Mouse (Mus musculus) liver (tissue): Measurements from ENCODE around the gene Ncor2.

Source experiments
- DNase-seq: peaks from one replicate; pipeline ENCODE4 v3.0.0-alpha.2; 2020; ENCODE audit warnings: mixed read lengths

Ncor2 gene

DNA sequence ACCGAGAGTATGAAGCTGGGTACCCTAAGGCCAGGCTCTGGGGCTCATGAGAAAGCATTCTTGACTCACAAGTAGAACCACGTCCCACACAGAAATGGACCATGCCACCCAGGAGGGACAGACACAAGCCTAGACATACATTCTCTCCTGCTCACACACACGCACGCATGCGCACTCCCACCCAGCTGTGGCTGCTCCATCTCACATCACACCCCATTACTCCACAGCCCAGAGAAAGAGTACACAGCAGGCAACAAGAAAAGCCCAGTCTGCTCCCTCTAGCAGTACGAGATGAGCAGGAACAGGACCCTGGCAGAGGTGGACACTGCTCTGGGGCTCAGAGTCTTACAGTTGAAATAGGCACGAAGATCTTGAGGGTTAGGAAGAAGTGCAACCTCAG is 55.0 kb downstream of the Ncor2 start:
- DNase-seq, result no peak

- no peak for DNase-seq
These were observed 55.8 kb downstream of the Ncor2 start for GRCm38 (mm10) chr5:125123206-125123605.

- no peak for DNase-seq
These were observed 56.5 kb downstream of the Ncor2 start for GRCm38 (mm10) chr5:125122546-125122945.

GRCm38 (mm10) chr5:125122049-125122448 is 57.0 kb downstream of the Ncor2 start:
- no peak for DNase-seq

GRCm38 (mm10) chr5:125120517-125121303 is 58.3 kb downstream of the Ncor2 start:
- no peak for DNase-seq

DNA sequence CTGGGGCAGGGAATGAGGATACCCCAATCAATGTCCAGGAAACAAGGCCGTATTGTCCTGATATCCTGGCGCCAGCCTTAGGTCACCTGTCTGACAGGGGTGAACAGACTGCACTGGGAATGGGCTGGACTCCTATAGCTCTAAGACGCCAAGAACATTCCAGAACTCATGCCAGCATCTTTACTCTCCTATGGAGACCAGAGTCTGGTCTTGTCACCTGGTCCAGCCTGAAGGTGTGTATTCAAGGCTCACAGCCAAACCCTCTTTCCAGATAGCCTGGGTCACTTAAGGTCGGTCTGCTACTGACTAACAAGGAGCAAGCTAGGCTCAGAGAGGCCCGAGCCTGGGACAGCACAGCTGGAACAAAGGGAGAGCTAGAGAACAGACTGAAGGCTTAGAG is 61.8 kb downstream of the Ncor2 start:
- no peak for DNase-seq

DNA sequence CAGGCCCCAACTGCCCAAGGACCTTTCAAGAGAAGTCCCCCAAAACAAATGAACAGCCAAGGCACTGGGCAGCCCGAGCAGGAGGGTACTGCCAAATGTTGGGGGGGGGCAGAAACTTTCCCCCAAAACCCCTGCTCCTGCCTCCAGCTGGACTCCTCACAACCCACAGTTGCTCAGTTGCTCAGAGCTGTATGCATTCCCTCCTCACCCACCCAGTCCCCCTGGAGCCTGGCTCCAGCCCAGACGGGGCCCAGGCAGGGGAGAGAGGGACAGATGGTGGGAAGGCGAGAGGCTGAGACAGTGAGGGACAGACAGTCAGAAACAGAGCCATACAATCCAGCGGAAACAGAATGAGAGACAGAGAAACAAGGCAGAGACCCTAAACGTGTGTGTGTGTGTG is 66.0 kb downstream of the Ncor2 start:
- DNase-seq, result no peak

DNA sequence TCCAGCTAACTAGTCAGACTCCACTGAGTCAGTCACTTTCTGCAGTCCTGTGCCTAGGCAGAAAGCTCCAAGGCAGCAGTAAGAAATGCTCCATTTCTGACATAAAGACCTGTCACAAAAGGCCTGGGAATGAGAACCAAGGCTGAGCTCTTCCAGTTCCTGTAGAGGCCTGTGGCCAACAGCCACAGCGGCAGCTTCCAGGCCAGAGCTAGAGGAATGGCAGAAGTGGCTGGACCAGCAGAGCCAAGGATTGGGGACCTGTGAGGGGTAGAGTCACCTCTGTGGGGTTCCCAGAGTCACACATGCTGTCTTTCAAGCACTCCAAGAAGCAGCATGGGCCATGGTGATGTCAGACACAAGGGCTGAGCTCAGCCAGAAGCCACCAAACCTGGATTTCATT is 66.4 kb downstream of the Ncor2 start:
- no peak for DNase-seq

DNA sequence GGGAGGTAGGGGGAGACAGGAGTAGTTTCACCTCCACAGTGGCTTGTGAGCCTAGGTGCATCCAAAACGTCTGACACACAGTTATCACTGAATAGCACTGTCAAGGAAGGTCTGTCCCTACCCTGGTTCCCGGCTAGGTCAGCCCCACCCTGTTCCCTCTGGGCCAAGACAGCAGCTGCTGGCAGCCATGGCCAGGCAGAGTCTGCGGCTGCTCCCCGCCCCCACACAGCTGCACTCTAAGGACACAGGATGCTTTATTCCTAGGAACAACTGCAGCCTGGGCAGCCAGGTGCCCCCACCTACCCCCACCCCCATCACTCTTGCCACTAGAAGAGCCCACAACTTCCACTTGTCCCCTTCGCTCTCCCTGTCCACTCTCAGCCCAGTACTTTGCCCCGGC is 67.9 kb downstream of the Ncor2 start:
- DNase-seq, result peak; percentile 28

DNA sequence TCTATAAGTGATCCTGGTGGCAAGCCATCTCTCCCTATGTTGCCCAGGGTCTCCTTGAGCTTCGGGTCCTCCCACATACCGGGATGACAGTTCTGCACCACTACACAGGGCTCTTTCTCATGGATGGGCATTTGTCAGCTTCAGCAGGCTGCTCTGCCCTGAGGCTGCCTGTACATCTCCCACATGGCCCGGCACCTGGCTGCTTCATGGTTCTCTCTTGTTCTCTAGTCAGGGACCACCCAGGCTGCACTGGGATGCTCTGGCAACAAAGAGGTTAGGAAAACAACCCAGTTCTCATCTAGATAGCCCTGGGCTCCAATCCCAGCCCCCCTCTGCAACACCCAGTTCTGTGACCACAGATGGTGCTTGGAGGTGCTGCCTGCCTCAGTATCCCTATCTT is 68.3 kb downstream of the Ncor2 start:
- no peak for DNase-seq

DNA sequence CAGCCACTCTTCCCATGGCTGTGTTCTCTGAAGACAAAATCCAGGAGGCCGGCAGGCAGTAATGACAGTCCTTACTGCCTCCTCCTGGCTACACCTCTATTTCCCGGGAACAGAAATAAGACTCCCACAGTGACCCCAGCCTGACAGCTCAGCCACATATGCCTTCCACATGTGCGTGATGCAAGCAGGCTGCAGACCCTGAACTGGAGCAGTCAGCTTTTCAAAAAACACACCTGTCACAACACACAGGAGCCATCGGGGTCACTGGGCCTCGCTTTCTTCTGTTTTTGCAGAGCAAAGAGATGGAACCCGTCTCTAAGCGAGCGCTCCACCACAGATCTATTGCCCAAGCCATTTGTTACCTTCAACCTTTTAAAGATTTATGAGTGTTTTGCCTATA is 68.8 kb downstream of the Ncor2 start:
- DNase-seq, result no peak

DNA sequence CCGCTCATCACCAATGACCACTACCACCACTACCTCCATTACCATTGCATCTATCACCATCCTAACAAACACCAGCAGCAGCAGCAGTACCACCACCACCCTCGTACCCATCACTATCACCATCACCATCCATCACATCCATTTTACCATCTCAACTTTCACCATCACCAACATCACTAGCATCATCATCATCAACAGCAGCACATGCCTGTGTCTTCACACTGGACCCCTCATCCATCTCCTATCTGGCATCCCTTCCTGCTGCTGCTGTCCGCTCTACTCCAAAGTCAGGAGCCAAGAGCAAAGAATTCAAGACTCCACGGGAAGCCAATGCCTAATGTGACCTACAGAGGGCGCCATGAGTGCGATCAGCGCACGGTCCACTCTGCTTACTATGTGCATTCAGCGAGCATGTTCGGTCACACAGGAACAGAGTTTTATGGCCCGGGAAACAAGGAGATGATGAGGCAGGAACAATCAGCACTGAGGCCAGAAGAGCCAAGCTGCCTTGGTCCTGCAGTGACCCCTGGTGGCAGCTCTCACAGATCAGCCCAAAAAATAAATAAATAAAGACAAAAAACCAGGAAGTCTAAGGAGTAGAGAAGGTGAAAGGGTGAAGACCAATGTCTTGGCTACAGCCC is 71.9 kb downstream of the Ncor2 start:
- peak; percentile 43 for DNase-seq

DNA sequence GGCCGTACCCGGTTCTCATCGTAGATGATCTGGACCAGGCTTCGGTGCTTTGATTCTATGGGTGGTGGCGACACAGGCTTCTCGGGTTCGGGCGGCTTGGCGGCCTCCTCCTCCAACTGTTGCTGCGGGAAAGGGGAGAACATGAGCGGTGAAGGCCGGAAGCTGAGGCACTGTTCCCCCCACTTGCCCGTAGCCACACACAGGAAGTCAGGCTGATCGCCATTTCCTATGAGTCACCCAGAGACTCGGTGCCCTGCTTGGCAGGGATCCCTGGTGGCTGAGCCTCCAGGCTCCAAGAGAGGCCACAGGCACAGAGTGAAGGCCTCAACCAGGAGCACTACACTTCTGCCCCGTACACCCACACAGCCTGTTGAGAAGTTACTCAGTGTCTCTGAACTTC is 72.8 kb downstream of the Ncor2 start:
- DNase-seq, result peak; percentile 29

DNA sequence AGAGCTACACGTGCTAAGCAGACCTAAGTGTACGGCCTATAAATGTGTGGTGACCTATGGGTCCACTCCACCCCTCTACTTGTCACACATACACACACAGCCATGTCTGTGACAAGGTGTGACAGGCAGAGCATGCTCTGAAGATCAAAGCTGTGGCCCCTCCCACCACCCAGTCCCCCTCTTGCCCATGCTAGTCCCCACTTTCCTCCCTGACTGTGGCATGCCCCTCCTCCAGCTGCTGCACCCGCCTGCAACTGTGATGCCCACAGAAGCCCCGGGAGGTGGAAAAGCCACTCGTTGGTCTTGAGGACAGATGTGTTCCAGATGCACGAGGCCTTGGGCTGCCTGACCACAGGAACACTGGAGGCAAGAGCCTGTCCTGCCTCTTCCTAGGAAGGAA is 74.2 kb downstream of the Ncor2 start:
- no peak for DNase-seq

DNA sequence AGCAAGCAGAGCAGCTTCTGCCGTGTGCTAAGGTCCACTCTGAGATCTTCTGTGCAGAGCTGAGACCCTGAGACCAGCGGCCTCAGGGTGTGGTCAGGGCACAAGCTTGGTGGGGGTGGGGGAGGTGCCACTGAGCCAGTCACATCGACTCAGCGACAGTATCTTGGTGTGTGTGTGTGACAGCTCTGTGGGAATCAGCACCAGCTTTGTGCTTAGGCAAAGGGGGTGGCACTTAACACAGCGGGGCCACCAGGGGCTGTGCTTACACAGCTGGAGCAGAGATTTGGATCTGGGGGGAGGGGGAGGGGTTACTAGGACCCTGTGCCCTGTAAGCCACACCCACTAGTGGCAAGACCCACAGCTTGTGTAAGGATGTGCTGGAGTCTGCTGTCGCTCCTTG is 75.6 kb downstream of the Ncor2 start:
- no peak for DNase-seq

DNA sequence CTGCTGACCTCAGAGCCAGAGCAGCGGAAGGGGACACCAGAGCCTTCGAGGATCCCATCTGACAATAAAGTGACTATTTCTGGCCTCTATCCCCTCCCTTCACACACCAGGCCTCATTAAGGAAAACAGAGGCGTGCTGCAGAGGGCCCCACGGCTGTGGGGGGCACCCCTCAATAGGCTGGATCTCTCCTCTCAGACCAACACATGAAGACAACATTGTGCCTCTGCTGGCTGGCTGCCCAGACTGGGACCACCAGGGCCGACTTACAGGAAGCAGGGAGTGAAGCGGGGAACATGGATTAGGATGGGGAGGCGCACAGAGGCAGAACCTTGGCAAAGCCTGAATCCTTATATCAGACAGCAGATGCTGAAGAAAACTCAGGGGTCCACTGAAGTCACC is 76.1 kb downstream of the Ncor2 start:
- peak; percentile 47 for DNase-seq

DNA sequence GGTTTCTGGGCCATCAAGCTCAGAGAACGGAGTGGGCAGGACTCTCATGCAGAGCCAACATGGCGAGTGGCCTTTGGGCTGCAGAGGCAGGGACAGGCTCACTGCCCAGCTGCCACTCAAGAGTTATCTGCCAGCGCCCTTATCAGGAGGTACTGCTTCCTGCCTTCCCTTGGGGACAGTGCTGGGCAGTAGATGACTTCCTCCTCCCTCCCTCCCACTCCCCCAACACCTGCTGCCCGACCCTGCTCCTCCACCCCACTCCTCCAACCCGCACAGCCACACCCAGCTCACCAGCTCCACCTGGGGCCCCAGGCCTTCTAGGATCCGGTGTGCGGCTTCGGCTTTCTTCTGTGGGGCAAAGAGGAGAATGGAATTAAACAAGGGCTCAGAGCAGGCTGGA is 76.7 kb downstream of the Ncor2 start:
- DNase-seq, result no peak

DNA sequence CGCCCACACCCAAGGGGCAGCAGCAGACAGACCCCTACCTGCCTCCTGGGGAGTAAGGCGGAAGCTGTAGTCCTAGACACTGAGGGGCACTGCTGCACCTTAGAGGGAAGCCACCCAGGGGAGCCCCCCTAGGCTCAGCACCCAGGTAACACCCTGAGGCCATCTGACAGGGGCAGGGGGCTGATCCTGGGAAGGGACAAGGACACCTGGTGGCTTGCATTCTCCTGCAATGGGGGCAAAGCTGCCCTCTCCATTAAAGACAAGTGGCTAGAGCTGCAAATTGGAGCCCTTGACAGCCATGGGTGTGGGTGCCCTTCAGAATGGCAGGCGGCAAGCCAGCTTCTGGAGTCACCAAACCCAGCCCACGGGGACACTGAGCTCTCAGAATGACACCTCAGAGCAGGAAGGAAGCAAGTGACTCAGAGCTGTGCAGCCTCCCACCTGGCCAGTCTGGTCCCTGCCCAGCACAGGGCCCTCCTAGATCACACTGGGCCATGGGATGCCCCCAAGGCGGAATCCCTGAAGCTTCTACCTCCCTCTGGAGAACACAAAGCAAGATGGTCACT is 79.2 kb downstream of the Ncor2 start:
- DNase-seq, result no peak

GRCm38 (mm10) chr5:125098692-125099091 is 80.3 kb downstream of the Ncor2 start:
- no peak for DNase-seq

GRCm38 (mm10) chr5:125096368-125096767 is 82.7 kb downstream of the Ncor2 start:
- DNase-seq, result no peak

DNA sequence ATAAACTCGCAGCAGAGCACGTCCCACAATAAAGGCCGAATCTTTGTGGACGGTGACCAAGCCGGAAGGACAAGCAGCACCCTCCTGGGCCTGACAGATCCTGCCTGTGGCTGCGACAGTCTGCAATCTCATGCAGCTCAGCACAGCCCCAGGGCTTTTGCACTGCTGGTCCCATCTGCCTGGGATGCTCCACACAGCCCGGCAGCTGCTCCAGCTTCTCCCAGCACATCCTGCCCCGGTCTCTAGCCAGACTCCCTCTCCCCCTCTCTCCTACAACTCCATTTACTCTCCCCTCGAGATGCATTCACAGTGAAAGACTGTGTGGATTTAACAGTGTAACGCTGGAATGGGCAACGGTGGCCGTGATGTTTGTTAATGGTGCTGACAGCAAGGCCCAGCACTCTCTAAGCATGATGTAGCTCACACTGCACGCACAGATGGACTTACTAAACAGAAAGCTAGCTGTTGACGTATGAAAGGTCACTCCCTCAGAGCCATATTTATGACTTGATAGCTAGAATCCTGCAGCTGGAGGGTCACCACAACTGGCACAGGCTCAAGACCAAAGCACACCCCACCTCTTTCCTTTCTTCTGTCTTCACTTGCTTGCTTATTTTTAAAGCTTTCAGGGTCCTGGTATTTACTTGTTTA is 83.4 kb downstream of the Ncor2 start:
- no peak for DNase-seq

DNA sequence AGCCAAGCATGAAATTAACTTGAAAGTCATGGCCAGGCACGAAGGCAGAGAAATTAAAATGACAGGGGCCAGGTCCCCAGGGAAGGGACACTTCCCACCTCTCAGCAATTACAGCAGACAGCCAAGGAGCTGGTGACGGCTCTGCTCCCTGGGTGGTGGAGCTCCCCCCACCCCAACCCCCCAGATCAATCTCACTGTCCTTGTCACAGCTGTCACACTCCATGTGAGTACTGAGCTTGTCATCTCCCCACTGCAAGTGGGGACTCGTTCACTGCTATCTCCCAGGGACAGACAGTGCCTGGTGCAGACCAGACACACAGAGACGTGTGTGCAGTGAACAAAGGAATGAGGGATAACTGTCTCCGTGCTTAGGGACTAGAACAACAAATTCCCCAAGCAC is 85.2 kb downstream of the Ncor2 start:
- DNase-seq, result no peak

GRCm38 (mm10) chr5:125088076-125088475 is 90.9 kb downstream of the Ncor2 start:
- no peak for DNase-seq

DNA sequence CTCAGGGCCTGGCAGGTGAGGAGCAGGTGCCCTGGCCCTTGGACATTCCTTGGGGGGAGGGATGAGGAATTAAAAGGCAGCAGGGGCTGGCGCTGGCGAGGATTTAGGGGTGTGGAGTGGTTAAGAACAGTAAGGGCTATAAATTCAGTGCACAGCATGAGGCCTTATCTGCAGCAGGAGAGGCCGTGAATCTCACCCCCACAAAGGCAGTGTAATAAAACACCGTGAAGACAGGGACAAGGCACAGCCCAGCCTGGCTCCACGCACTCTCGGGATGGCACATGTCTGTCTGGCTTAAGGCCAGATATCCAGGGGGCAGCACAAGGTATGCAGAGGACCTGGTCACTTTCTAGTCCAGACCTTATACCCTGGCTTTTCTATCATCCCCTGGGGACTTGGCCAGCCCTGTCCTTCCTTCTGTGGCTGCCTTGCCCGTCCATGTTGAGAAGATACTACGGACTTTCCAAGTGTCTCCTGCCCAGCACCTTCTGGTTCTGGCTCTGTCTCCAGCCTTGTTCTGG is 93.9 kb downstream of the Ncor2 start:
- DNase-seq, result no peak
